Mouse (Mus musculus): ENCODE results near the gene F2rl3.

DNA sequence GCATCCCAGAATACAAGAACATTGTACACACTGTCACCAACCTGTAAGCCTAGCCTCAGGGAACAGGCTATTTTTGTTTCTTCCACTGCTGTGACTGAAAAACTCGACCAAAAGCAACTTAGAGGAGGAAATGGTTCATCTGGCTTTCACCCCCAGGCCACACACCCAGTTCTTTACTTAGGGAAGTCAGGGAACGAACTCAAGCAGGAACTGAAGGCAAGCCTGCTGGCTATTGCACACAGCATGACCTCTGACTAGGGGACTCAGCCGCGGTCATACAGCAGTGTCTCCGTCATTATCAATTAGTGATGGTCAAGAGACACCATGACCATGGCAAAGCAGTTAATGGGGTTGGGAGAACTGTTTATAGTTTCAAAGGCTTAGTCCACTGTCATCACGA is 49.1 kb upstream of the F2rl3 start:
- TF ChIP-seq CTCF (IDR thresholded peaks at IDR 0.05; ENCODE audit: low read depth): no peak
- TF ChIP-seq EP300 (IDR thresholded peaks at IDR 0.05; ENCODE audit: low read depth): no peak

Data from liver, postnatal 0 days (tissue).